Mouse (Mus musculus) ES-E14 (cell line): ENCODE data around the gene D5Ertd579e.

ENCODE experiments used
- MAFK ChIP-seq: IDR thresholded peaks from 2 replicates; pipeline ENCODE4 v1.6.1; 2014; ENCODE audit warnings: mild to moderate bottlenecking, low read depth, low read length, inconsistent platforms; ENCODE audit not compliant: insufficient read depth
- ZNF384 ChIP-seq: IDR thresholded peaks from 2 replicates; pipeline ENCODE4 v1.6.1; 2012; ENCODE audit warnings: low read depth, low read length, inconsistent platforms

DNA sequence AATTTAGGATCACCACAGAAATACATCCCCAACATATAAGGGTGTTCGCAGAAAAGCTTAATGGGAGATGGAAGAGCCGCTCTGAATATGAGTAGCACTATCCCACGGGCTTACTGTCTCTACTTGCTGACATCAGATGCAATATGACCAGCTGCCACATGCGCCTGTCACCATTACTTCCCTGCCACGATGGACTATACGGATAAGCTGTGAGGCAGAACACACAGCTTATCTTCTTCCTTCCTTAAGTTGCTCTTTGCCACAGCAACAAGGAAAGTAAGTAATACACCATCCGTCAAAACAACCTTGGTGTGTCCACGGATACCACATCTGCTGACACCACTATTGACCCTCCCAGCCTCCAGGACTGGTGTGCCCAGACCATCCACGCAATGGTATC is 131.3 kb downstream of the D5Ertd579e start:
- TF ChIP-seq MAFK (no peak), ZNF384 (no peak)
